Mouse (Mus musculus) embryonic facial prominence, embryonic 10.5 days (tissue): Measurements from ENCODE around the gene Mat2a. TPM values are rescaled to one million over a fixed set of nuclear protein-coding genes. Genes with fewer than 3 reads are reported as not detected.

Experiments used
- DNase-seq: peaks from one replicate; pipeline ENCODE4 v3.0.0-alpha.2; 2017; ENCODE audit warnings: low spot score
- H3K27ac ChIP-seq: fragments of 300-500 bp; sonication (generic); replicated peaks from 2 replicates; pipeline ENCODE4 v1.5.1; 2016; ENCODE audit warnings: mild to moderate bottlenecking
- H3K27me3 ChIP-seq: fragments of 300-500 bp; sonication (generic); replicated peaks from 2 replicates; pipeline ENCODE4 v1.6.1; 2016; ENCODE audit warnings: low read depth, mild to moderate bottlenecking; ENCODE audit not compliant: poor library complexity, severe bottlenecking
- H3K36me3 ChIP-seq: fragments of 300-500 bp; sonication (generic); replicated peaks from 2 replicates; pipeline ENCODE4 v1.6.1; 2016; ENCODE audit warnings: mild to moderate bottlenecking, moderate library complexity
- H3K4me1 ChIP-seq: fragments of 300-500 bp; sonication (generic); 2 replicates; pipeline ENCODE4 v1.6.1; 2016
- H3K4me3 ChIP-seq: fragments of 300-500 bp; sonication (generic); 2 replicates; pipeline ENCODE4 v1.5.1; 2016; ENCODE audit warnings: mild to moderate bottlenecking, moderate library complexity
- H3K9me3 ChIP-seq: fragments of 300-500 bp; sonication (generic); 2 replicates; pipeline ENCODE4 v1.6.1; 2016; ENCODE audit warnings: mild to moderate bottlenecking
- WGBS: fragments of 180-500 bp; shearing (Covaris S2); methylation state at CpG from one replicate; pipeline ENCODE4 v1.1.7; 2016; 5-methylcytosine and 5-hydroxymethylcytosine counted together
- polyA plus RNA-seq: library from polyadenylated mRNA; unstranded; fragments of >200 nt; fragmentation: Nextera tagmentation; extraction: Ambion mirVana; gene quantifications from 2 replicates; pipeline ENCODE4 v1.2.1, GENCODE M21; 2016

Mat2a gene
- polyA plus RNA-seq, 1 experiment from 2014 or later, result 473 TPM

DNA sequence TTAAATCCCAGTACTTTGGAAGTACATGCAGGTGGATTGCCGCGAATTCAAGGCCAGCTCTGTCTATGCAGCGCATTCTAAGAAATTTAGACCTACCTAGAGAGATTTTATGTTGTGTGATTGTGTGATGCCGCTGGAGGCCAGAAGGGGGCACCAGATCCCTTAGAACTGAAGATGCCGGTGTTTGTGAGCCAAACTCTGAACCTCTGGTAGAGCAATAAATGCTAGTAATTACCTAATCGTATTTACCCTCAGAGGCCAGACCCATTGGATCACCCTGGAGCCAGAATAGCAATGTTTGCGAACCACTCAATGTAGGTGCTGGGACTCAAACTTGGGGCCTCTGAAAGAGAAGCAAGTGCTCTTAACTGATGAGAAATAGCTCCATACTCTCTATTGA is 37.5 kb downstream of the Mat2a start:
- no peaks in the 10 kb centered on the region for H3K9me3 ChIP-seq
- no peak overlapping the region for H3K4me3 ChIP-seq
- no peak overlapping the region for H3K27ac ChIP-seq
- DNase-seq, result peak; percentile 74
- H3K36me3 ChIP-seq, result no peaks in the 10 kb centered on the region
- no peaks in the 10 kb centered on the region for H3K27me3 ChIP-seq
- 24% methylated on average over 7 of the region's 7 CpGs for WGBS
- no peaks in the 10 kb centered on the region for H3K4me1 ChIP-seq

DNA sequence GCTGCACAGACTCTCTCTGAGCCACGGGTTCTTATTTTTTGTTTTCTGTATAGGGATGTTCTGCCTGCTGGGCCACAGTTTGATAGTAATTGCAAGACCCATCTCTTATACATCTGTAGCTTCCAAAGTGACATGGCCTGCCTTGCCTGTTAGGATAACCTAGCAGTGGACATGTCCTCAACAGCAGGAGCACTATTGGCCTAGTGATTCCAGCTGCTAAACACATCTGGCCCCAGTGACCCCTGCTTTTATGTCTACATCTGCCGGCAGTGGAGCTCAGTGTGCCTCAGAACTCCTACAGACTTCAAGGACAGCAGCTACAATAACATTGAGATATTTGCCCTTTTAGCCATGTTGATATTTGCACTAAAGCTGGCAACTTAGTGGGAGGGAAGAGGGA is 39.4 kb downstream of the Mat2a start:
- H3K9me3 ChIP-seq, result no peaks in the 10 kb centered on the region
- H3K36me3 ChIP-seq, result no peaks in the 10 kb centered on the region
- no peak for DNase-seq
- WGBS, result 54% methylated on average over 2 of the region's 2 CpGs
- H3K27me3 ChIP-seq, result no peaks in the 10 kb centered on the region
- no peaks in the 10 kb centered on the region for H3K4me1 ChIP-seq
- no peak overlapping the region for H3K27ac ChIP-seq
- no peak overlapping the region for H3K4me3 ChIP-seq

DNA sequence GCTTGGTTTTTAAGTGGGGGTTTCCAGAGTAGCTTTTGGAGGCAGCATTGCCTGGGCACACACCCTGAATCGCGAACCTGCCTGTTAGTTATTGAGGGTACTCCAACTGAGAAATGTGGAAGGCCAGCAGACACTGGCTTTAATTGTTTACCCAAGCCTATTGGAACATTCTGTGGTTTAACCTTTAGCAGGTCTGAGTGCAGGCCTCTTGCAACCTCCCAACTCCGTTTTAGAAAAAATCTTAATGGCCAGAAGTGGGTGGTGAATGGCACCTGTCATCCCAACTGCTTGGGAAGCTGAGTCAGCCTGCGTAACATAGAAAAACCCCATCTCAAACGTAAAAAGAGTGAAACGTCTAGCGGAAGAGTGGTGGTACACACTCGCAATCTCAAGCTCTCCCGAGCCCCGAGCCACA is 42.5 kb downstream of the Mat2a start:
- no peak overlapping the region for H3K4me3 ChIP-seq
- no peak for DNase-seq
- WGBS, result 82% methylated on average over 10 of the region's 10 CpGs
- peaks cover 9% of the 10 kb centered on the region; the same call in 1 of the 2 replicates for H3K4me1 ChIP-seq
- H3K27ac ChIP-seq, result no peak overlapping the region
- H3K9me3 ChIP-seq, result no peaks in the 10 kb centered on the region
- no peaks in the 10 kb centered on the region for H3K27me3 ChIP-seq
- H3K36me3 ChIP-seq, result no peaks in the 10 kb centered on the region

DNA sequence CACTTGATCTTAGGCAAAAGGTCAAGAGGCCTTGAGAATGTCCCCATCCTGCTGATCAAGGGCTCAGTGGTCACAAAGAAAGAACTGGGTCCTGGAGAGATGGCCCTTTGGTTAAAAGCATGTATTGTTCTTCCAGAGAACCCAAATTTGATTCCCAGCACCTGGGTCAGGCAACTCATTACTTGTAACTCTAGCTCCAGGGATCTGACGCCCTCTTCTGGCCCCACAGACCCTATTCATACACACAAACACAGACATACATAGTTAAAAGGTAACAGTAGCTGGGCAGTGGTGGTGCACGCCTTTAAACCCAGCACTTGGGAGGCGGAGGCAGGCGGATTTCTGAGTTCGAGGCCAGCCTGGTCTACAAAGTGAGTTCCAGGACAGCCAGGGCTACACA is 47.0 kb downstream of the Mat2a start:
- peaks cover 48% of the 10 kb centered on the region for H3K4me1 ChIP-seq
- H3K4me3 ChIP-seq, result no peak overlapping the region
- H3K36me3 ChIP-seq, result no peaks in the 10 kb centered on the region
- WGBS, result 86% methylated on average over 5 of the region's 5 CpGs
- H3K9me3 ChIP-seq, result no peaks in the 10 kb centered on the region
- 0 out of 2 replicates have a peak, but pooled peaks cover 3% of the 10 kb centered on the region for H3K27me3 ChIP-seq
- no peak overlapping the region for H3K27ac ChIP-seq
- no peak for DNase-seq

DNA sequence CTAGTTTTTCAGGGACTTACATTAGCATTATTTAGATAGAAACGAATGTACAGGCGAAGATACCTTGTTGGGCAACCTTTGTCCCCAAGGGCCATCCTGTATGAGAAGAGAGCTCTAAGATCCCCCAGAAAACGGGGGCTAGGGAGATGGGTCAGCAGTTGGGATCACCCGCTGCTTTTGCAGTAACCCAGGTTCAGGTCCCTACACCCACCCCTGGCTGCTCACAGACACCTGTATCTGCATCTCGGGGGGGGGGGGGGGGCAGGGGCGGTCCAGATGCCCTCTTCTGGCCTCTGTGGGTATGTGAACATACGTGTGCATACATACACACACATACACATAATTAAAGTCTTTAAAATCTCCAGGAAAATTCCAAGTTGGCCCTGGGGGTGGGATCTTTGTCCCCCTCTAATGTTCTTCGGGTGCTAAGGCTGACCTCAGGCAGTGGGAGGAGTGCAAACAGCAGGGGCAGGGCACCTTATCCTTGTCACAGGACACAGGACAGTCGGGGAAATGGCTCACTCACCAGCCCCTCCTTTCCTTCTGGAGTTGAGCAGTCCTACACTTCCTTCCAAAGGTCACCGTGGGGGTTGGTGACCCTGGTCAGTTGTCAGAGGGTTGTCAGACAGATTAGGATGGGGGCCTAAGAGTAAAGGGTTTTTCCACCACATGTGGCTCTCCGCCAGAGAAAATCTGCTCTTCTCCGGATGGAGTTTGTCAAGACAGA is 48.4 kb downstream of the Mat2a start:
- WGBS, result 9% methylated on average over 12 of the region's 12 CpGs
- 0 out of 2 replicates have a peak, but pooled peaks cover 3% of the 10 kb centered on the region for H3K27me3 ChIP-seq
- peak; percentile 51 for DNase-seq
- peaks cover 5% of the 10 kb centered on the region; the same call in 1 of the 2 replicates for H3K36me3 ChIP-seq
- H3K4me1 ChIP-seq, result peaks cover 48% of the 10 kb centered on the region
- peak overlapping the region; percentile 91 for H3K27ac ChIP-seq
- no peaks in the 10 kb centered on the region for H3K9me3 ChIP-seq
- peak overlapping the region; percentile 64 for H3K4me3 ChIP-seq

DNA sequence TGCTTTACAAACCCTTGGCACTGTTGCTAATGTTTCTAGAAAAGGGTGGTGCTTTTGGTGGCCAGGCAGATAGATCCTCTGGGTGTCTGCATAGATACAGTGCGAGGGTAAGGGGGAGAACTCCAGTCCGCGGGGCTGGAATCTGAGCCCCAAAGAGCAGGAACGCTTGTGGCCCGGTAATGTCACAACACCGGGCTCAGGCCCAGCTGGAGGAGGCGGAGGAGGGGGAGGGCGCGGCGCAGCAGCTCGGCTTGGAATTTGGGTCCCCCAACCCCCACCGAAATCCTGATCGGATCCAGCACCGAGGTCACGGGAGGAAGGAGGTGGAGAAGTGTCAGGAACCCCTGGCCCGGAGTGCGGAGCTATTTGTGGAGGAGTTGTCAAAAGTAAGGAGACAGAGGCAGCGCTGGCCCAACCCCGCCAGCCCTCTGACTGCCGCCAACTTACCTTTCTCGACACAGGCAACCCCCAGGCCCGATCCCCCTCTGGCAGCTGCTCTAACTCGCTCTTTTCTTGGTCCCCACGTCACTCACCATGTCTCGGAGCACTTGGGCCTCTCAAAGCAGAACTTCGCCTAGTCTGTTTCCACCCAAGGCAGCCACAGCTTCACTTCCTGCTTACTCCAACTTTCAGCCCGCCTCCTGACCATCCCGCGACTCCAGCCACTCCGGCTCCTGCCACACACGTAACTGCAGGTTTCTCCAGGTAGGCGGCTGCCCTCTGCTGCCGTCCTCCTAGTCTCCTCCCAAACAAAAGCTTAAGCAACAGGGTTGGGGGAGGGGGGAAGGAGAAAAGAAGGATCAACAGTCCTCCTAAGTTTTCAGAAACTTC is 49.2 kb downstream of the Mat2a start, which contains the start of gene Vamp8:
Gene Vamp8 (minus strand): TSS at position 763 of the 831 bp plus-strand sequence.
- H3K27me3 ChIP-seq, result 0 out of 2 replicates have a peak, but pooled peaks cover 3% of the 10 kb centered on the region
- no peaks in the 10 kb centered on the region for H3K9me3 ChIP-seq
- H3K4me1 ChIP-seq, result peaks cover 48% of the 10 kb centered on the region
- H3K27ac ChIP-seq, result peak within 1 kb of the TSS; percentile 91
- H3K36me3 ChIP-seq, result peaks cover 11% of the 10 kb centered on the region
- DNase-seq, result peak; percentile 73
- 1% methylated on average over 33 of the region's 33 CpGs for WGBS
- H3K4me3 ChIP-seq, result peak within 1 kb of the TSS; percentile 64

DNA sequence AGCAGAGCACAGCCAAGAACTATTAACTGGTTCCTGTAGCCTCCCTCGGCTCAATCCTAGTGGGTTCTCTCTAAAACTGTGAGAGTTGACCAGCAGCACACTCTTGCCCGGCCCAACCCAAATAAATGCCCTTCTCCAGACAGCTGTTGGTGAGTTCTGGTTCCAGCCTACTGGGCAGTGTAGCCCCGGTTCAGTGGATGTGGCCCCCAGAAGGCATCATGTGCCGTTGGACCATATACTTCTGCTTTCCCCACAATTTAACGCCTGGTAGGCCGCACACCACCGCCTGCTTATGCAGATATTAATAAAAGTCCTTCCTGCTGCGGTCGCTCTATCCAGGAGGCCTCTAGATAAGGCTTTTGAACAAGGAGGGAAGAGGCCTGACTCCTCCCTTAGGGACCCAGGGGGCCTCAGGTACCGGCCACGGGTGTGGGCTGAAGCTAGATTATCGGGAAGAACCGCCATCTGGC is 49.9 kb downstream of the Mat2a start:
- 28% methylated on average over 13 of the region's 13 CpGs for WGBS
- H3K4me3 ChIP-seq, result peak overlapping the region; percentile 64
- peaks cover 48% of the 10 kb centered on the region for H3K4me1 ChIP-seq
- H3K27me3 ChIP-seq, result 0 out of 2 replicates have a peak, but pooled peaks cover 3% of the 10 kb centered on the region
- H3K9me3 ChIP-seq, result no peaks in the 10 kb centered on the region
- peak; percentile 37 for DNase-seq
- peak overlapping the region; percentile 91 for H3K27ac ChIP-seq
- peaks cover 17% of the 10 kb centered on the region for H3K36me3 ChIP-seq

DNA sequence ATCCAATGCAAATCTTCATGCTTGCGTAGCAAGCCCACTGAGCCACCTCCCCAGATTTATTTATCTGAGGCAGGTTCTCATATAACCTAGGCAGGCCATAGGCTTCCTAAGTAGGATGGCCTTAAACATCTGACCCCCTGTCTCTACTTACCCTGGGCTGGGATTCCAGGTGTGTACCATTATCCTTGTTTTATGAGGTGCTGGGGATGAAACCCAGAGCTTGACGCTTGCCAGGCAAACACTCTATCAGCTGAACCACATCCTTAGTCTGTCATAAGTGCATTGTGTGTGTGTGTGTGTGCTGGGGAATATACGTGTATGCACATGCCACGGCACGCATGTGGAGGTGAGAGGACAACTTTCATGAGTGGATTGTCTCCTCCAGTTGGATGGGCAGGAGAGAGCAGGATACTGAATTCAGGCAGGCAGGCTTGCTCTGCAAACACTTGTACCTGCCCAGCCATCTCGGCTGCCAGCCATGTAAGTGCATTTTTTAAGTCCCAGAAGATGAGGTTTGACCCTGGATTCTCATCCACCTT is 50.5 kb downstream of the Mat2a start:
- 84% methylated on average over 6 of the region's 6 CpGs for WGBS
- Histone ChIP-seq H3K27ac (no peak overlapping the region), H3K9me3 (no peaks in the 10 kb centered on the region), H3K4me1 (peaks cover 46% of the 10 kb centered on the region), H3K4me3 (0 out of 2 replicates have a peak overlapping the region, but pooled peaks have one; percentile 64), H3K27me3 (0 out of 2 replicates have a peak, but pooled peaks cover 3% of the 10 kb centered on the region), H3K36me3 (peaks cover 17% of the 10 kb centered on the region)
- no peak for DNase-seq

DNA sequence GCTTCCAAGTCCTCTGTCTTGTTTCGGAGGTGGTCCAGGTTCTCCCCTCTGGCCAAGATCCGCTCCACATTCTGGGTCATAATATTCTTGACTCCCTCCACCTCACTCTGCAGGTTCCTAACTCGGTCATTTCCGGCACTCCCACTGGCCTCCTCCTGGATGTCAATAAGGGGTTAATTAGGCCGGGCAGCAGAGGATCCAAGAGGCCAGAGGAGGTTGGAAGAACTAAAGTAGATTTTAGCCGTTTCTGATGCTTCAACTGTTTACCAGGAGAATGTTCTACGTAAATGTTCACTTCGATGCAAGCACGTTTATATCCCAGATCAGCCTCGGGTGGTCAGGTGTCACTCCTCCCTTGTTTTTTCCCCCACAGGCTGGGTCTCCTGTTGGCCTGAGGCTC is 51.1 kb downstream of the Mat2a start:
- H3K27ac ChIP-seq, result no peak overlapping the region
- 67% methylated on average over 10 of the region's 10 CpGs for WGBS
- H3K4me1 ChIP-seq, result peaks cover 43% of the 10 kb centered on the region
- no peaks in the 10 kb centered on the region for H3K9me3 ChIP-seq
- peaks cover 17% of the 10 kb centered on the region for H3K36me3 ChIP-seq
- H3K27me3 ChIP-seq, result 0 out of 2 replicates have a peak, but pooled peaks cover 3% of the 10 kb centered on the region
- DNase-seq, result no peak
- H3K4me3 ChIP-seq, result no peak overlapping the region

DNA sequence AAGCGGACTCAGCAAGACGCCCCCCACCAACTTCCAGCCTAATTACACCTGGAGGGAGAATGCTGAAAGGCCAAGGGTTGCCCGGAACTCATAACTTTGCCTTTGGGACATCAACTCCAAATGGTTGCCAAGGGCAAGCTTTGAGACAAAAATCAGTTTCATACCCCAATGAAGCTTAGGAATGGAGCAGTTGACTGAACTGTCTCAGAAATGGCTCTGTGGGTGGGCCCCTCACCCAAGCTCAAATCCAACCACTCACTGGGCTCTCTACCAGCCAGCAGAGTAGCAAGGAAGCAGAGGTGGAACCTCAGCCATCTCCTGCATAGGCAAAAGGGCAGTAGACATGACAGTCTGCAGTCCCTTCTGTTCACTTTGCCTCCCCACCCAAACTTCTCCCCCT is 51.5 kb downstream of the Mat2a start:
- H3K9me3 ChIP-seq, result no peaks in the 10 kb centered on the region
- DNase-seq, result no peak
- WGBS, result 78% methylated on average over 3 of the region's 3 CpGs
- peaks cover 39% of the 10 kb centered on the region for H3K4me1 ChIP-seq
- peaks cover 17% of the 10 kb centered on the region for H3K36me3 ChIP-seq
- no peak overlapping the region for H3K27ac ChIP-seq
- H3K27me3 ChIP-seq, result 0 out of 2 replicates have a peak, but pooled peaks cover 3% of the 10 kb centered on the region
- no peak overlapping the region for H3K4me3 ChIP-seq

DNA sequence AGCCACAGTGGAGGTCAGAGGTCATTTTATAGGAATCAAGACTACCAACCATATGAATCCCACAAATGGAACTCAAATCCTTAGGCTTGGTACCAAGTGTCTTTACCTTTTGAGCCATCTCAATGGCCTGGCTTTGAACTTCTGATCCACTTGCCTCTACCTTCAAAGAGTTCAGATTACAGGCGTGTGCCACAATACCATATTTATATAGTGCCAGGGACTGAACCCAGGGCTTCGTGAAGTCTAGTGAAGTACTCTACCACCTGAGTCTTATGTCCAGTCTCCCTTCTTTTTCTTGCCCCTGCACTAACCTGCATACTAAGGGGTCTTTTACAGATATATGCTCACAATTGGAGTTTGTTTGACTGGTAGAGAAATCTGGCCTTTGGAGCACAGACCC is 52.8 kb downstream of the Mat2a start:
- H3K27me3 ChIP-seq, result peaks cover 3% of the 10 kb centered on the region; the same call in 1 of the 2 replicates
- no peak overlapping the region for H3K4me3 ChIP-seq
- H3K9me3 ChIP-seq, result no peaks in the 10 kb centered on the region
- peaks cover 39% of the 10 kb centered on the region for H3K4me1 ChIP-seq
- peaks cover 17% of the 10 kb centered on the region for H3K36me3 ChIP-seq
- no peak overlapping the region for H3K27ac ChIP-seq
- 92% methylated on average over 2 of the region's 2 CpGs for WGBS
- no peak for DNase-seq

DNA sequence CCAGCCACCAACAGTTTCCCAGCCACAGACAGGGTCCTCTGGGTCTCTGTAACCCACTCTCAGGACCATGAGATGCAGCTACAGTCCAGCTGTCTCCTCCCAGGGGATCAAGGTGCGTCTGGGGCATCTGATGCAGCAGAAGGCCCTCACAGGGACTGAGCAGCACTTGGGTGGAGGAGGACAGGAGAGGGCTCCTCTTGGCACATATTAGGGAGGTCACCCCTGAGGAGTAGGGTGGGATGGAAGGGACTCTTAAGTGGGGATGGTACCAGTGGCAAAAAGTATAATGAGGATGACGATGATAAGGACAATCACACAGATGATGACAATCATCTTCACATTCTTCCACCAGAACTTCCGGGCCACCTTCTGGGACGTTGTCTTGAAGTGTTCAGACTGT is 54.1 kb downstream of the Mat2a start:
- peaks cover 6% of the 10 kb centered on the region for H3K27me3 ChIP-seq
- no peak for DNase-seq
- no peaks in the 10 kb centered on the region for H3K9me3 ChIP-seq
- no peak overlapping the region for H3K4me3 ChIP-seq
- H3K27ac ChIP-seq, result no peak overlapping the region
- H3K4me1 ChIP-seq, result peaks cover 30% of the 10 kb centered on the region
- 91% methylated on average over 4 of the region's 4 CpGs for WGBS
- peaks cover 17% of the 10 kb centered on the region for H3K36me3 ChIP-seq
